Mouse (Mus musculus) embryonic facial prominence, embryonic 14.5 days (tissue): ENCODE measurements around the gene Rasa4. TPM values are rescaled to one million over a fixed set of nuclear protein-coding genes. Genes with fewer than 3 reads are reported as not detected.
A peak's percentile ranks its signal among the peaks of the same experiment; 100 is the strongest.

ENCODE experiments used
- ATAC-seq: fragments of 200-750 bp; cut with Nextera tagmentation; 2 replicates; pipeline ENCODE4 v1.8.0; 2017; ENCODE audit warnings: low read depth, moderate number of reproducible peaks, moderate TSS enrichment
- DNase-seq: peaks from one replicate; pipeline ENCODE4 v3.0.0-alpha.2; 2015; ENCODE audit warnings: low spot score
- H3K27ac ChIP-seq: fragments of 300-500 bp; sonication (generic); replicated peaks from 2 replicates; pipeline ENCODE4 v1.5.1; 2014; ENCODE audit warnings: low read depth, mild to moderate bottlenecking, low read length, moderate library complexity
- H3K27me3 ChIP-seq: fragments of 300-500 bp; sonication (generic); replicated peaks from 2 replicates; pipeline ENCODE4 v1.6.1; 2014; ENCODE audit warnings: low read length; ENCODE audit not compliant: control insufficient read depth, insufficient read depth
- H3K36me3 ChIP-seq: fragments of 300-500 bp; sonication (generic); 2 replicates; pipeline ENCODE4 v1.6.1; 2014; ENCODE audit warnings: low read length, mixed read lengths; ENCODE audit not compliant: control insufficient read depth, insufficient read depth
- H3K4me1 ChIP-seq: fragments of 300-500 bp; sonication (generic); 2 replicates; pipeline ENCODE4 v1.6.1; 2014; ENCODE audit warnings: antibody characterized with exemption, low read length; ENCODE audit not compliant: control insufficient read depth, insufficient read depth
- H3K4me2 ChIP-seq: fragments of 300-500 bp; sonication (generic); 2 replicates; pipeline ENCODE4 v1.6.1; 2014; ENCODE audit warnings: low read depth, mild to moderate bottlenecking, low read length, moderate library complexity, mixed read lengths
- H3K4me3 ChIP-seq: fragments of 300-500 bp; sonication (generic); 2 replicates; pipeline ENCODE4 v1.5.1; 2014; ENCODE audit warnings: low read depth, mild to moderate bottlenecking, low read length
- H3K9ac ChIP-seq: fragments of 300-500 bp; sonication (generic); 2 replicates; pipeline ENCODE4 v1.6.1; 2014; ENCODE audit warnings: low read depth, mild to moderate bottlenecking, low read length, moderate library complexity, mixed read lengths
- H3K9me3 ChIP-seq: fragments of 300-500 bp; sonication (generic); 2 replicates; pipeline ENCODE4 v1.6.1; 2016; ENCODE audit warnings: low read length; ENCODE audit not compliant: control insufficient read depth
- WGBS: fragments of 180-500 bp; shearing (Covaris S2); extraction: QIAGEN DNeasy Blood & Tissue Kit; methylation state at CpG from one replicate; pipeline ENCODE4 v1.1.7; 2014; 5-methylcytosine and 5-hydroxymethylcytosine counted together
- polyA plus RNA-seq: library from polyadenylated mRNA; unstranded; fragments of >200 nt; fragmentation: Nextera tagmentation; extraction: Ambion mirVana; gene quantifications from 2 replicates; pipeline ENCODE4 v1.2.1, GENCODE M21; 2014

Rasa4 gene
- polyA plus RNA-seq, 1 experiment from 2014 or later = 11.4 TPM

DNA sequence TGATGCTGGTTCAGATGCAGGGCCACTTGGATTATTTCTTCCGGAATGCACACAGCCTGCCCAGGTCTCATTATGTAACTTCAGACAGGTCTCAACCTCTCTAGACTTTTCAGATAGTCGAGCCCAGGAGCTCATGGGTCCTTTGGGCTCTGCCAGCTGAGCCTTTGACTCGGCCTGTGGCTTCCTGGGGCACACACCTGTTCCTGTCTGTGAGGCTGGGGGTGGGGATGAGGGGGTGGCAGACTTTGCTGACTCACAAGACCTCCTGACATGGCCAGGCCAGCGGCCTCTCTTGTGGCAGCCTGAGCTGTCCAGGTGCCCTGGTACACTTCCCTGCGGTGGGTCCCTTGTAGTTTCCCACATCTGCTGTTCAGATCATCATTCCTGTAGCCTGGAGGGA is 8.2 kb downstream of the Rasa4 start:
- no peaks in the 10 kb centered on the region for H3K27me3 ChIP-seq
- no peak overlapping the region for H3K4me2 ChIP-seq
- H3K9ac ChIP-seq = no peak overlapping the region
- no peak for ATAC-seq
- H3K27ac ChIP-seq = no peak overlapping the region
- no peaks in the 10 kb centered on the region for H3K4me1 ChIP-seq
- no peak for DNase-seq
- H3K36me3 ChIP-seq = no peaks in the 10 kb centered on the region
- H3K9me3 ChIP-seq = no peaks in the 10 kb centered on the region
- 65% methylated on average over 5 of the region's 5 CpGs for whole genome bisulfite sequencing
- H3K4me3 ChIP-seq = no peak overlapping the region

DNA sequence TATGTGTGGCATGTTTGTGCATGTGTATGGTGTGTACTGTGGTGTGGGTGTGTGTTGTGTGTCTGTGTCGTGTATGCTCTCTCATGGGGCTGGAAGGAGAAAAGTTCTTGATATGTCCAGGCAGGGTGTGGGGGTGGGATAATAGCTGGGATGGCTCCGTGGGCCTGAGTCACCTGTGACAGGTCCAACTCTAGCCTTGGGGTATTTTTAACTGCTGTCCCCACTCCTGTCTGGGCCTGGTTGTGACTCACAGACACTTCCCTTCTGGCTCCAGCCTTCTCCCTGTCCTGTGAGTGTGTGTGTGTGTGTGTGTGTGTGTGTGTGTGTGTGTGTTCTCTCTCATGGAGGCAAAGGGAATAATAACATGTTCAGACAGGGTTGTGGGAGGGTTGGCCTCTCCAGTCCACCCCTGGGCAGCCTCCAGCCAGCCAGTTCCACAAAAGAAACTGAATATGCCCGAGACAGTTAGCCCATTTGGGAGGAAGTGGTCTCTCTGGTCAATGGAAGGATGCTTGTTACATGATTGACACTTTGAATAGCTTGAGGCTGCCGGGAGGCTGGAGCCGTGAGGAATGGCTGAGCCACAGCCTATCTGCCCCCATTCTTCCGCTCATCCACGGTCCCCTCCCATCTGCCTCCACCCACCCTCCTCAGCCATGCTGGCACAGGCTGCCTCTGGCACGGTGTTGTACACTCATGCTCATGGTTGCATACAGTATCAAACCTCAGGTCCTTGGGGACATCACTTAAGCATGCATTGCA is 10.7 kb downstream of the Rasa4 start:
- Histone ChIP-seq H3K9ac (no peak overlapping the region), H3K9me3 (no peaks in the 10 kb centered on the region), H3K27me3 (no peaks in the 10 kb centered on the region), H3K36me3 (no peaks in the 10 kb centered on the region), H3K4me1 (no peaks in the 10 kb centered on the region), H3K27ac (no peak overlapping the region), H3K4me2 (no peak overlapping the region), H3K4me3 (no peak overlapping the region)
- 47% methylated on average over 8 of the region's 8 CpGs for WGBS
- ATAC-seq (peak; percentile 39; the same call in 1 of the 2 replicates), DNase-seq (peak; percentile 41)

DNA sequence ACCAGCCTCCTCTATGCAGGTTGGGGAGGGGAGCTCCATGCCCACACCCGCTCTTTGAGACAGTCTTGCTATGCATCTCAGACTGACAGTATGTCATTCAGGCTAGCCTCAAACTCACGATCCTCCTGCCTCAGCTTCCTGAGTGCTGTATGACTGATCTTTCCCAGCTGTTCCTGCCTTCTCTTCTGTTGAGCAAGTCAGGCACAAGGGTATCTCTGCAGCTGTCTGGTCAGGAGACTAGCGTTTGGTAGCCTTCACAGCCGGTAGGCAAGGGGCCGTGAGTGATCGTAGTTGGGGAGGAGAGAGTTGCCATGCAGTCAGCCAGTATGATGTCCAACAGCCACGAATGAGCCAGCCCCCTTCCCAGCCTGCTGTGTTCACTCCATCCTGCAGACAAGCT is 11.4 kb downstream of the Rasa4 start:
- Histone ChIP-seq H3K27me3 (no peaks in the 10 kb centered on the region), H3K4me3 (no peak overlapping the region), H3K27ac (no peak overlapping the region), H3K9me3 (no peaks in the 10 kb centered on the region), H3K4me2 (no peak overlapping the region), H3K4me1 (no peaks in the 10 kb centered on the region), H3K9ac (no peak overlapping the region), H3K36me3 (no peaks in the 10 kb centered on the region)
- WGBS = 75% methylated on average over 7 of the region's 7 CpGs
- ATAC-seq = no peak
- no peak for DNase-seq

DNA sequence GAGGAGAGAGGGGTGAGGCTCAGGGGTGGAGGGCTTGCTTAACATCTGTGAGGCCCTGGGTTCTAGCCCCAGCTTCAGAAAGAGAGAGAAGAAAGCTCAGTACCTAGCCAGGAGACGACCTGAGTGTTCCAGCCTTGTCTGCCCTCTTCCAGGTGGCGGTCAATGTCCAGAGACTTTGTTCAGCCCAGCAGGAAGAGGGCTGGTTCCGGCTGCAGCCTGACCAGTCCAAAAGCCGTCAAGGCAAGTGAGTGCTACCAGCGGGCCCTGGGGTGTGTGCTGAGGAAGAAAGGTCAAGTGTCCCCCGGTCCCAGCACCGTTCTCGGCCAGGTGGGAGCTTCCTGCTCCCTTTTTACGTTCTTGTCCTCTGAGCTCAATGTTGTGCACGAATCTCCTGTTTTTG is 14.8 kb downstream of the Rasa4 start:
- H3K4me2 ChIP-seq = no peak overlapping the region
- no peaks in the 10 kb centered on the region for H3K9me3 ChIP-seq
- peaks cover 3% of the 10 kb centered on the region; the same call in 1 of the 2 replicates for H3K4me1 ChIP-seq
- DNase-seq (no peak), ATAC-seq (no peak)
- 83% methylated on average over 10 of the region's 10 CpGs for WGBS
- no peak overlapping the region for H3K9ac ChIP-seq
- H3K4me3 ChIP-seq = no peak overlapping the region
- H3K27me3 ChIP-seq = 0 out of 2 replicates have a peak, but pooled peaks cover 4% of the 10 kb centered on the region
- no peaks in the 10 kb centered on the region for H3K36me3 ChIP-seq
- H3K27ac ChIP-seq = no peak overlapping the region

DNA sequence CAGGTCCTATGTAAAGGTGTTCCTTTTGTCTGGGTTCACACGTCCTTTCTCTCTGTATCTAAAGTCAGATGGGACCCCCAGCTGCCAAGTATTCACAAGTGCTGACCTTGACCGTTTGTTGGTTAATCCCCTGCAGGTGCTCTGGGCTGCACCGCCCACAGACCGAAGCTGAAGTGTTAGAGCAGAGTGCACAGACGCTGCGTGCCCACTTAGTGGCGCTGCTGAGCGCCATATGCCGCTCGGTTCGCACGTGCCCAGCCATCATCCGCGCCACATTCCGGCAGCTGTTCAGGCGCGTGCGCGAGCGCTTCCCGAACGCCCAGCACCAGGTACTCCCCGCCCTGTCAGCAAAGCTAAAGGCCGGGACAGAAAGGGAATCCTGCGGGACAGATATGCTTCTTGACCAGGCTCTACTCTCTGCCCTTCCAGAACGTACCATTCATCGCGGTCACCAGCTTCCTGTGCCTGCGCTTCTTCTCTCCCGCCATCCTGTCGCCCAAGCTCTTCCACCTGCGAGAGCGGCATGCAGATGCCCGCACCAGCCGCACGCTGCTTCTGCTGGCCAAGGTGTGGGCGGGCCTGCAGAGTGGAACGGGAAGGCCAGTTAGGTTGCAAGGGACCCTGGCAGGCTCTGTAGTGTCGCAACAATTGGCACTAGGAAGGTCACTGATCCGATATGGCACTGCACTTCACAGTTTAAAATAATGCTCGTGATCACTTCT is 18.5 kb downstream of the Rasa4 start:
- Histone ChIP-seq H3K4me2 (peak overlapping the region; percentile 57), H3K36me3 (no peaks in the 10 kb centered on the region), H3K9me3 (no peaks in the 10 kb centered on the region), H3K9ac (peak overlapping the region; percentile 48), H3K27me3 (0 out of 2 replicates have a peak, but pooled peaks cover 4% of the 10 kb centered on the region), H3K4me3 (peak overlapping the region; percentile 35), H3K4me1 (peaks cover 3% of the 10 kb centered on the region; the same call in 1 of the 2 replicates), H3K27ac (no peak overlapping the region)
- ATAC-seq = peak; percentile 89
- DNase-seq = peak; percentile 81
- 8% methylated on average over 35 of the region's 41 CpGs for WGBS

DNA sequence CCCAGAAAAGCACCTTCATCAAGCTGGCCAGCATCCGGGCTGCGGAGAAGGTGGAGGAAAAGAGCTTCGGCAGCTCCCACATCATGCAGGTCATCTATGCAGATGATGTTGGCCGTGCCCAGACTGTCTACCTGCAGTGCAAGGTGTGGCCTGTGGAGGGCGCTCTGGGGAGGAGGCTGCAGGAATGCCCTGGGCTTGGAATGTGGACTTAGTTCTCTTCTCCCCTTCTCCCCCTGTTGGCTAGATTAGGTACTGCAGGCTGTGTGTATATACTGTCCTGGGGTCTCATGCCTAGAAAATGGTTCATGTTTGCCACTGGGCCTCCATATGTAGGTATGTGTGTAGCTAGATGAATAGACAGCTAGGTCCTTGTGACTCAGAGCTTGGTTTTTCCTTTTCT is 20.8 kb downstream of the Rasa4 start:
- ATAC-seq = no peak
- H3K36me3 ChIP-seq = no peaks in the 10 kb centered on the region
- 0 out of 2 replicates have a peak, but pooled peaks cover 4% of the 10 kb centered on the region for H3K27me3 ChIP-seq
- H3K4me2 ChIP-seq = no peak overlapping the region
- 90% methylated on average over 5 of the region's 5 CpGs for WGBS
- no peak overlapping the region for H3K27ac ChIP-seq
- H3K9ac ChIP-seq = no peak overlapping the region
- H3K9me3 ChIP-seq = no peaks in the 10 kb centered on the region
- peaks cover 3% of the 10 kb centered on the region; the same call in 1 of the 2 replicates for H3K4me1 ChIP-seq
- no peak for DNase-seq
- no peak overlapping the region for H3K4me3 ChIP-seq

DNA sequence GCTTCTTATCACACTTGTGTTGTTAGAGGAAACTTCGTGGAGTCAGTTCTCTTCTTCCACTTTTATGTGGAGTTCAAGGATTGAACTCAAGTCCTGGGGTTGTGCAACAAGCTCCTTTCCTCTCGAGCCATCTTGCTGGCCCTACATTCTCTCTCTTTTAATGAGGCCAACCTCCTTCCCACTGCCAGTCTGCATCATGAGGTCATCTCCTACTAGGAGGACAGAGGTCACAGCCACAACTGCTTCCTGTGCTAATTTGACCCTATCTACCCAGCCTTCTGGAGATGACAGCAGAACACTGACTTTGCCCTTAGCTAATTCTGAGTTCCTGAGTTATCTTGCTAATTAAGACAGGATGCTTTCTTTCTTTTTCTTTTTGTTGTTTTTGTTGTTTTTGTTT is 24.8 kb downstream of the Rasa4 start:
- H3K4me2 ChIP-seq = no peak overlapping the region
- WGBS = 41% methylated on average over 2 of the region's 2 CpGs
- no peaks in the 10 kb centered on the region for H3K4me1 ChIP-seq
- no peak overlapping the region for H3K27ac ChIP-seq
- no peak overlapping the region for H3K4me3 ChIP-seq
- ATAC-seq = no peak
- H3K36me3 ChIP-seq = no peaks in the 10 kb centered on the region
- no peaks in the 10 kb centered on the region for H3K27me3 ChIP-seq
- H3K9me3 ChIP-seq = no peaks in the 10 kb centered on the region
- no peak overlapping the region for H3K9ac ChIP-seq
- no peak for DNase-seq

DNA sequence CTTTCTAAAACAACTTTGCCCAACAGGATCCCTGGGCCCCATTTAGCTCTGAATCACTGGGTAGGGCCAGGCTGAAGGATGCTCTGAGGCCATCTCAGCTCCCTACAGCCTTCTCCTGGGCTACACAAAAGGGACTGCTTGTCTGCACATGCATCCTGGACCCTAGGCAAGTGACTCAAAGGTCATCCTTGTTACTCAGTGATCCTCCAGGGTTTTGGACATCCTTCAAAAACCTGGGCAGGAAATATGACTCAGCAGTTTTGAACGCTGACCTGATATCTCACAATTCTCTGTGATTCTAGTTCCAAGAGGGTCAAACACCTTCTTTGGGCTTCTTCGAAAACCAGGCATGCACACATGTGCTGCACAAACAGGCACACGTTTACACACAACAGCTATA is 25.3 kb downstream of the Rasa4 start:
- no peak overlapping the region for H3K4me3 ChIP-seq
- no peak overlapping the region for H3K27ac ChIP-seq
- H3K9ac ChIP-seq = no peak overlapping the region
- no peaks in the 10 kb centered on the region for H3K4me1 ChIP-seq
- H3K4me2 ChIP-seq = no peak overlapping the region
- no peaks in the 10 kb centered on the region for H3K27me3 ChIP-seq
- no peaks in the 10 kb centered on the region for H3K9me3 ChIP-seq
- DNase-seq (no peak), ATAC-seq (no peak)
- H3K36me3 ChIP-seq = no peaks in the 10 kb centered on the region
- WGBS = 75% methylated on average over 3 of the region's 3 CpGs
